Mouse (Mus musculus): ENCODE data around the gene Mknk2. TPM values are rescaled to one million over a fixed set of nuclear protein-coding genes. Genes with fewer than 3 reads are reported as not detected.
A peak's percentile ranks its signal among the peaks of the same experiment; 100 is the strongest.

Mknk2 gene
- polyA plus RNA-seq, 1 experiment, result 61.4 TPM

GRCm38 (mm10) chr10:80694159-80694938, 16.4 kb upstream of the Mknk2 start:
- H3K27me3 ChIP-seq (ENCODE audit: control insufficient read depth, insufficient read depth, insufficient read length), result no peaks in the 10 kb centered on the region
- no peaks in the 10 kb centered on the region for H3K79me3 ChIP-seq (ENCODE audit: low read depth)
- H3K79me2 ChIP-seq (ENCODE audit: control insufficient read depth, insufficient read depth), result peaks cover 15% of the 10 kb centered on the region
- TF ChIP-seq CTCF (IDR thresholded peaks at IDR 0.05; ENCODE audit: control insufficient read depth, insufficient read depth, insufficient read length) (no peak), USF1 (IDR thresholded peaks at IDR 0.05; ENCODE audit: low read depth) (no peak), MYOG (IDR thresholded peaks at IDR 0.05; ENCODE audit: control insufficient read depth, extremely low read depth, insufficient read length) (no peak), MYOD1 (IDR thresholded peaks at IDR 0.05; ENCODE audit: control insufficient read depth, insufficient read length, low read depth) (no peak), CEBPB (IDR thresholded peaks at IDR 0.05; ENCODE audit: low read depth) (no peak), MAX (IDR thresholded peaks at IDR 0.05) (no peak), FOSL1 (IDR thresholded peaks at IDR 0.05; ENCODE audit: insufficient read depth, low read length, poor library complexity, severe bottlenecking) (no peak)
- no peak overlapping the region for H3K4me3 ChIP-seq (ENCODE audit: insufficient read depth, poor library complexity, severe bottlenecking)
- H3ac ChIP-seq (ENCODE audit: control insufficient read depth, insufficient read length, low read depth), result no peak overlapping the region
- H3K36me3 ChIP-seq (ENCODE audit: control insufficient read depth, insufficient read depth), result peaks cover 30% of the 10 kb centered on the region

- TF ChIP-seq USF1 (IDR thresholded peaks at IDR 0.05; ENCODE audit: low read depth) (no peak), MAX (IDR thresholded peaks at IDR 0.05) (no peak)
- H3K79me2 ChIP-seq (ENCODE audit: control insufficient read depth, insufficient read depth), result peaks cover 7% of the 10 kb centered on the region
- no peaks in the 10 kb centered on the region for H3K27me3 ChIP-seq (ENCODE audit: control insufficient read depth, insufficient read depth, insufficient read length)
- H3K4me3 ChIP-seq (ENCODE audit: insufficient read depth, poor library complexity, severe bottlenecking), result no peak overlapping the region
- H3ac ChIP-seq (ENCODE audit: control insufficient read depth, insufficient read length, low read depth), result no peak overlapping the region
- H3K79me3 ChIP-seq (ENCODE audit: low read depth), result no peaks in the 10 kb centered on the region
- peaks cover 32% of the 10 kb centered on the region for H3K36me3 ChIP-seq (ENCODE audit: control insufficient read depth, insufficient read depth)
Measured at GRCm38 (mm10) chr10:80693401-80694045, 15.6 kb upstream of the Mknk2 start.

GRCm38 (mm10) chr10:80692249-80693165, 14.6 kb upstream of the Mknk2 start:
- H3K27me3 ChIP-seq (ENCODE audit: control insufficient read depth, insufficient read depth, insufficient read length), result no peaks in the 10 kb centered on the region
- H3K4me3 ChIP-seq (ENCODE audit: insufficient read depth, poor library complexity, severe bottlenecking), result no peak overlapping the region
- no peaks in the 10 kb centered on the region for H3K79me3 ChIP-seq (ENCODE audit: low read depth)
- no peaks in the 10 kb centered on the region for H3K79me2 ChIP-seq (ENCODE audit: control insufficient read depth, insufficient read depth)
- H3K36me3 ChIP-seq (ENCODE audit: control insufficient read depth, insufficient read depth), result peaks cover 38% of the 10 kb centered on the region
- no peak overlapping the region for H3ac ChIP-seq (ENCODE audit: control insufficient read depth, insufficient read length, low read depth)
- no peak for TF ChIP-seq MAX (IDR thresholded peaks at IDR 0.05)
- TF ChIP-seq MYOG (IDR thresholded peaks at IDR 0.05; ENCODE audit: control insufficient read depth, extremely low read depth, insufficient read length), result no peak
- no peak for TF ChIP-seq FOSL1 (IDR thresholded peaks at IDR 0.05; ENCODE audit: insufficient read depth, low read length, poor library complexity, severe bottlenecking)
- TF ChIP-seq CTCF (IDR thresholded peaks at IDR 0.05; ENCODE audit: control insufficient read depth, insufficient read depth, insufficient read length), result no peak
- TF ChIP-seq USF1 (IDR thresholded peaks at IDR 0.05; ENCODE audit: low read depth), result no peak
- no peak for TF ChIP-seq MYOD1 (IDR thresholded peaks at IDR 0.05; ENCODE audit: control insufficient read depth, insufficient read length, low read depth)
- TF ChIP-seq CEBPB (IDR thresholded peaks at IDR 0.05; ENCODE audit: low read depth), result no peak

GRCm38 (mm10) chr10:80687850-80688249, 9.9 kb upstream of the Mknk2 start:
- Histone ChIP-seq H3K27me3 (ENCODE audit: control insufficient read depth, insufficient read depth, insufficient read length) (no peaks in the 10 kb centered on the region), H3K79me3 (ENCODE audit: low read depth) (no peaks in the 10 kb centered on the region), H3K36me3 (ENCODE audit: control insufficient read depth, insufficient read depth) (peaks cover 58% of the 10 kb centered on the region), H3K4me3 (ENCODE audit: insufficient read depth, poor library complexity, severe bottlenecking) (no peak overlapping the region), H3ac (ENCODE audit: control insufficient read depth, insufficient read length, low read depth) (no peak overlapping the region), H3K79me2 (ENCODE audit: control insufficient read depth, insufficient read depth) (no peaks in the 10 kb centered on the region)
- TF ChIP-seq USF1 (IDR thresholded peaks at IDR 0.05; ENCODE audit: low read depth) (no peak), CTCF (IDR thresholded peaks at IDR 0.05; ENCODE audit: control insufficient read depth, insufficient read depth, insufficient read length) (peak; percentile 36), MAX (IDR thresholded peaks at IDR 0.05) (no peak), CEBPB (IDR thresholded peaks at IDR 0.05; ENCODE audit: low read depth) (no peak)

- Histone ChIP-seq H3ac (ENCODE audit: control insufficient read depth, insufficient read length, low read depth) (no peak overlapping the region), H3K79me2 (ENCODE audit: control insufficient read depth, insufficient read depth) (no peaks in the 10 kb centered on the region), H3K4me3 (ENCODE audit: insufficient read depth, poor library complexity, severe bottlenecking) (no peak overlapping the region), H3K79me3 (ENCODE audit: low read depth) (no peaks in the 10 kb centered on the region), H3K36me3 (ENCODE audit: control insufficient read depth, insufficient read depth) (peaks cover 58% of the 10 kb centered on the region), H3K27me3 (ENCODE audit: control insufficient read depth, insufficient read depth, insufficient read length) (no peaks in the 10 kb centered on the region)
- TF ChIP-seq CEBPB (IDR thresholded peaks at IDR 0.05; ENCODE audit: low read depth) (no peak), USF1 (IDR thresholded peaks at IDR 0.05; ENCODE audit: low read depth) (no peak), MYOG (IDR thresholded peaks at IDR 0.05; ENCODE audit: control insufficient read depth, extremely low read depth, insufficient read length) (no peak), MAX (IDR thresholded peaks at IDR 0.05) (no peak), MYOD1 (IDR thresholded peaks at IDR 0.05; ENCODE audit: control insufficient read depth, insufficient read length, low read depth) (no peak), FOSL1 (IDR thresholded peaks at IDR 0.05; ENCODE audit: insufficient read depth, low read length, poor library complexity, severe bottlenecking) (no peak), CTCF (IDR thresholded peaks at IDR 0.05; ENCODE audit: control insufficient read depth, insufficient read depth, insufficient read length) (no peak)
Measured at GRCm38 (mm10) chr10:80686617-80687016, 8.7 kb upstream of the Mknk2 start.
